Mouse (Mus musculus): ENCODE results near the gene Tmc5. TPM values are rescaled to one million over a fixed set of nuclear protein-coding genes. Genes with fewer than 3 reads are reported as not detected.

Tmc5 gene
- polyA plus RNA-seq, 1 experiment from 2014 or later, result 0.91 TPM

GRCm38 (mm10) chr7:118696146-118696545, 99.0 kb downstream of the Tmc5 start:
- WGBS, result 96% methylated on average over 6 of the region's 6 CpGs
- no peak for TF ChIP-seq CTCF (IDR thresholded peaks at IDR 0.05; ENCODE audit: low read depth)
- ATAC-seq (replicated peaks; ENCODE audit: low FRiP score, low read depth) (no peak), DNase-seq (ENCODE audit: low spot score) (no peak)
- peaks cover 27% of the 10 kb centered on the region for H3K36me3 ChIP-seq (ENCODE audit: insufficient read depth, low read length)
- H3K9ac ChIP-seq (ENCODE audit: low read depth, low read length), result no peak overlapping the region
- H3K9me3 ChIP-seq (replicated peaks; ENCODE audit: low read length), result no peaks in the 10 kb centered on the region
- no peaks in the 10 kb centered on the region for H3K27me3 ChIP-seq (ENCODE audit: insufficient read depth, low read length)
- no peak overlapping the region for H3K27ac ChIP-seq
- no peak overlapping the region for H3K4me3 ChIP-seq (replicated peaks; ENCODE audit: low read depth, low read length)
- no peaks in the 10 kb centered on the region for H3K4me1 ChIP-seq (replicated peaks; ENCODE audit: insufficient read depth, low read length)
- H3K4me2 ChIP-seq (ENCODE audit: low read length), result no peak overlapping the region

GRCm38 (mm10) chr7:118697168-118697567, 100.1 kb downstream of the Tmc5 start:
- TF ChIP-seq CTCF (IDR thresholded peaks at IDR 0.05; ENCODE audit: low read depth), result no peak
- Histone ChIP-seq H3K27me3 (ENCODE audit: insufficient read depth, low read length) (no peaks in the 10 kb centered on the region), H3K4me1 (replicated peaks; ENCODE audit: insufficient read depth, low read length) (no peaks in the 10 kb centered on the region), H3K36me3 (ENCODE audit: insufficient read depth, low read length) (peaks cover 19% of the 10 kb centered on the region), H3K9ac (ENCODE audit: low read depth, low read length) (no peak overlapping the region), H3K4me2 (ENCODE audit: low read length) (no peak overlapping the region), H3K4me3 (replicated peaks; ENCODE audit: low read depth, low read length) (no peak overlapping the region), H3K9me3 (replicated peaks; ENCODE audit: low read length) (no peaks in the 10 kb centered on the region), H3K27ac (no peak overlapping the region)
- 71% methylated on average over 4 of the region's 4 CpGs for WGBS
- no peak for DNase-seq (ENCODE audit: low spot score)
- no peak for ATAC-seq (replicated peaks; ENCODE audit: low FRiP score, low read depth)

GRCm38 (mm10) chr7:118698882-118699281, 101.8 kb downstream of the Tmc5 start:
- WGBS, result 89% methylated on average over 9 of the region's 9 CpGs
- Histone ChIP-seq H3K36me3 (ENCODE audit: insufficient read depth, low read length) (peaks cover 18% of the 10 kb centered on the region), H3K4me1 (replicated peaks; ENCODE audit: insufficient read depth, low read length) (0 out of 2 replicates have a peak, but pooled peaks cover 1% of the 10 kb centered on the region), H3K9me3 (replicated peaks; ENCODE audit: low read length) (no peaks in the 10 kb centered on the region), H3K9ac (ENCODE audit: low read depth, low read length) (no peak overlapping the region), H3K27me3 (ENCODE audit: insufficient read depth, low read length) (no peaks in the 10 kb centered on the region), H3K27ac (no peak overlapping the region), H3K4me3 (replicated peaks; ENCODE audit: low read depth, low read length) (no peak overlapping the region), H3K4me2 (ENCODE audit: low read length) (no peak overlapping the region)
- DNase-seq (ENCODE audit: low spot score), result no peak
- ATAC-seq (replicated peaks; ENCODE audit: low FRiP score, low read depth), result no peak
- TF ChIP-seq CTCF (IDR thresholded peaks at IDR 0.05; ENCODE audit: low read depth), result no peak

- H3K4me1 ChIP-seq (replicated peaks; ENCODE audit: insufficient read depth, low read length), result peaks cover 3% of the 10 kb centered on the region; the same call in 1 of the 2 replicates
- TF ChIP-seq CTCF (IDR thresholded peaks at IDR 0.05; ENCODE audit: low read depth), result no peak
- H3K4me2 ChIP-seq (ENCODE audit: low read length), result no peak overlapping the region
- no peak overlapping the region for H3K27ac ChIP-seq
- H3K4me3 ChIP-seq (replicated peaks; ENCODE audit: low read depth, low read length), result no peak overlapping the region
- H3K27me3 ChIP-seq (ENCODE audit: insufficient read depth, low read length), result no peaks in the 10 kb centered on the region
- H3K9me3 ChIP-seq (replicated peaks; ENCODE audit: low read length), result no peaks in the 10 kb centered on the region
- ATAC-seq (replicated peaks; ENCODE audit: low FRiP score, low read depth) (no peak), DNase-seq (ENCODE audit: low spot score) (no peak)
- 78% methylated on average over 15 of the region's 15 CpGs for WGBS
- H3K9ac ChIP-seq (ENCODE audit: low read depth, low read length), result no peak overlapping the region
- 0 out of 2 replicates have a peak, but pooled peaks cover 4% of the 10 kb centered on the region for H3K36me3 ChIP-seq (ENCODE audit: insufficient read depth, low read length)
These were observed 106.1 kb downstream of the Tmc5 start for GRCm38 (mm10) chr7:118703144-118703561.

GRCm38 (mm10) chr7:118704001-118704850, 107.1 kb downstream of the Tmc5 start:
- no peak for ATAC-seq (replicated peaks; ENCODE audit: low FRiP score, low read depth)
- Histone ChIP-seq H3K9ac (ENCODE audit: low read depth, low read length) (0 out of 2 replicates have a peak overlapping the region, but pooled peaks have one; percentile 18), H3K27ac (peak overlapping the region; percentile 88; the same call in 1 of the 2 replicates), H3K4me2 (ENCODE audit: low read length) (peak overlapping the region; percentile 82), H3K4me3 (replicated peaks; ENCODE audit: low read depth, low read length) (peak overlapping the region; percentile 61; the same call in 1 of the 2 replicates), H3K4me1 (replicated peaks; ENCODE audit: insufficient read depth, low read length) (peaks cover 3% of the 10 kb centered on the region; the same call in 1 of the 2 replicates), H3K36me3 (ENCODE audit: insufficient read depth, low read length) (no peaks in the 10 kb centered on the region), H3K9me3 (replicated peaks; ENCODE audit: low read length) (no peaks in the 10 kb centered on the region), H3K27me3 (ENCODE audit: insufficient read depth, low read length) (no peaks in the 10 kb centered on the region)
- 63% methylated on average over 9 of the region's 9 CpGs for WGBS
- TF ChIP-seq CTCF (IDR thresholded peaks at IDR 0.05; ENCODE audit: low read depth), result no peak
- DNase-seq (ENCODE audit: low spot score), result peak; percentile 38

GRCm38 (mm10) chr7:118705101-118705961, 108.2 kb downstream of the Tmc5 start, which contains the start of gene Gde1:
Gene Gde1 (minus strand): TSS chr7:118705778.
- WGBS, result under 1% methylated on average over 66 of the region's 66 CpGs

More at GRCm38 (mm10) chr7:118705101-118705961, 108.2 kb downstream of the Tmc5 start, which contains the start of gene Gde1:
- ATAC-seq (replicated peaks; ENCODE audit: low FRiP score, low read depth) (peak; percentile 96), DNase-seq (ENCODE audit: low spot score) (peak; percentile 95)
- Histone ChIP-seq H3K4me1 (replicated peaks; ENCODE audit: insufficient read depth, low read length) (peaks cover 3% of the 10 kb centered on the region; the same call in 1 of the 2 replicates), H3K4me2 (ENCODE audit: low read length) (peak within 1 kb of the TSS; percentile 82), H3K27ac (peak within 1 kb of the TSS; percentile 88), H3K36me3 (ENCODE audit: insufficient read depth, low read length) (no peaks in the 10 kb centered on the region), H3K9me3 (replicated peaks; ENCODE audit: low read length) (no peaks in the 10 kb centered on the region), H3K4me3 (replicated peaks; ENCODE audit: low read depth, low read length) (peak within 1 kb of the TSS; percentile 61), H3K9ac (ENCODE audit: low read depth, low read length) (peak within 1 kb of the TSS; percentile 75), H3K27me3 (ENCODE audit: insufficient read depth, low read length) (no peaks in the 10 kb centered on the region)
- TF ChIP-seq CTCF (IDR thresholded peaks at IDR 0.05; ENCODE audit: low read depth), result 0 out of 2 replicates have a peak, but pooled peaks have one; percentile 12
